Mouse (Mus musculus): ENCODE measurements at regions not wholly inside any gene's neighbourhood (a gene's known extent, or its start where the extent isn't known, plus 50 kb on each side); places are given as distances from the start of the nearest gene placed in this dataset.

- WGBS (ENCODE audit: insufficient replicate concordance) = 32% methylated on average over 4 of the region's 4 CpGs
- no peaks in the 10 kb centered on the region for H3K36me3 ChIP-seq (replicated peaks; ENCODE audit: control insufficient read depth, insufficient read depth, low read depth)
- no peaks in the 10 kb centered on the region for H3K27me3 ChIP-seq (ENCODE audit: control insufficient read depth, insufficient read depth, low read length)
- TF ChIP-seq CTCF (IDR thresholded peaks at IDR 0.05; ENCODE audit: low read depth) (no peak), EP300 (IDR thresholded peaks at IDR 0.05; ENCODE audit: low read depth) (no peak)
- no peaks in the 10 kb centered on the region for H3K9me3 ChIP-seq (ENCODE audit: control insufficient read depth, low read length)
- no peak overlapping the region for H3K27ac ChIP-seq
- ATAC-seq (ENCODE audit: insufficient read depth) (no peak), DNase-seq (ENCODE audit: low read depth in 3 of 3, low spot score in 3 of 3) (no peak)
- no peaks in the 10 kb centered on the region for H3K4me1 ChIP-seq (replicated peaks; ENCODE audit: control insufficient read depth in 2 of 2, insufficient read depth in 2 of 2, low read length in 1 of 2)
- H3K4me3 ChIP-seq (ENCODE audit: insufficient read depth in 1 of 2, low read depth in 2 of 2, low read length in 2 of 2) = no peak overlapping the region
- no peak overlapping the region for H3K4me2 ChIP-seq (ENCODE audit: low read depth)
- H3K9ac ChIP-seq (replicated peaks) = no peak overlapping the region
Measured at GRCm38 (mm10) chr15:25524189-25524588, 98.1 kb upstream of the Myo10 start.

- Histone ChIP-seq H3K9ac (replicated peaks) (no peak overlapping the region), H3K27ac (no peak overlapping the region), H3K9me3 (ENCODE audit: control insufficient read depth, low read length) (no peaks in the 10 kb centered on the region), H3K4me1 (replicated peaks; ENCODE audit: control insufficient read depth in 2 of 2, insufficient read depth in 2 of 2, low read length in 1 of 2) (no peaks in the 10 kb centered on the region), H3K36me3 (replicated peaks; ENCODE audit: control insufficient read depth, insufficient read depth, low read depth) (no peaks in the 10 kb centered on the region), H3K4me2 (ENCODE audit: low read depth) (no peak overlapping the region), H3K27me3 (ENCODE audit: control insufficient read depth, insufficient read depth, low read length) (no peaks in the 10 kb centered on the region), H3K4me3 (ENCODE audit: insufficient read depth in 1 of 2, low read depth in 2 of 2, low read length in 2 of 2) (no peak overlapping the region)
- WGBS (ENCODE audit: insufficient replicate concordance) = 10% methylated on average over 7 of the region's 7 CpGs
- DNase-seq (ENCODE audit: low read depth in 3 of 3, low spot score in 3 of 3) (no peak), ATAC-seq (ENCODE audit: insufficient read depth) (no peak)
- TF ChIP-seq CTCF (IDR thresholded peaks at IDR 0.05; ENCODE audit: low read depth) (no peak), EP300 (IDR thresholded peaks at IDR 0.05; ENCODE audit: low read depth) (no peak)
Measured at GRCm38 (mm10) chr15:25525337-25525736, 97.0 kb upstream of the Myo10 start.

GRCm38 (mm10) chr15:25536451-25537334 lies 85.6 kb upstream of the Myo10 start:
- no peak for ATAC-seq (ENCODE audit: insufficient read depth)
- H3K9me3 ChIP-seq (ENCODE audit: control insufficient read depth, low read length) = no peaks in the 10 kb centered on the region
- no peak overlapping the region for H3K4me3 ChIP-seq (ENCODE audit: insufficient read depth in 1 of 2, low read depth in 2 of 2, low read length in 2 of 2)
- H3K27ac ChIP-seq = no peak overlapping the region
- TF ChIP-seq EP300 (IDR thresholded peaks at IDR 0.05; ENCODE audit: low read depth) (no peak), CTCF (IDR thresholded peaks at IDR 0.05; ENCODE audit: low read depth) (no peak)
- no peak for DNase-seq (ENCODE audit: low read depth in 3 of 3, low spot score in 3 of 3)
- H3K4me1 ChIP-seq (replicated peaks; ENCODE audit: control insufficient read depth in 2 of 2, insufficient read depth in 2 of 2, low read length in 1 of 2) = peaks cover 0 to under 1% of the 10 kb centered on the region in 2 experiments; a peak in 1 of 4 replicates
- no peaks in the 10 kb centered on the region for H3K36me3 ChIP-seq (replicated peaks; ENCODE audit: control insufficient read depth, insufficient read depth, low read depth)
- WGBS (ENCODE audit: insufficient replicate concordance) = 55% methylated on average over 22 of the region's 22 CpGs
- H3K9ac ChIP-seq (replicated peaks) = no peak overlapping the region
- H3K27me3 ChIP-seq (ENCODE audit: control insufficient read depth, insufficient read depth, low read length) = no peaks in the 10 kb centered on the region
- no peak overlapping the region for H3K4me2 ChIP-seq (ENCODE audit: low read depth)

- Histone ChIP-seq H3K27ac (no peak overlapping the region), H3K36me3 (replicated peaks; ENCODE audit: control insufficient read depth, insufficient read depth, low read depth) (no peaks in the 10 kb centered on the region), H3K4me1 (replicated peaks; ENCODE audit: control insufficient read depth in 2 of 2, insufficient read depth in 2 of 2, low read length in 1 of 2) (no peaks in the 10 kb centered on the region), H3K4me2 (ENCODE audit: low read depth) (no peak overlapping the region), H3K27me3 (ENCODE audit: control insufficient read depth, insufficient read depth, low read length) (no peaks in the 10 kb centered on the region), H3K9me3 (ENCODE audit: control insufficient read depth, low read length) (no peaks in the 10 kb centered on the region), H3K4me3 (ENCODE audit: insufficient read depth in 1 of 2, low read depth in 2 of 2, low read length in 2 of 2) (no peak overlapping the region), H3K9ac (replicated peaks) (no peak overlapping the region)
- no peak for ATAC-seq (ENCODE audit: insufficient read depth)
- DNase-seq (ENCODE audit: low read depth in 3 of 3, low spot score in 3 of 3) = no peak
- WGBS (ENCODE audit: insufficient replicate concordance) = 60% methylated on average over 20 of the region's 20 CpGs
- no peak for TF ChIP-seq EP300 (IDR thresholded peaks at IDR 0.05; ENCODE audit: low read depth)
- TF ChIP-seq CTCF (IDR thresholded peaks at IDR 0.05; ENCODE audit: low read depth) = no peak
Measured at GRCm38 (mm10) chr15:25539344-25540176, 82.8 kb upstream of the Myo10 start.

- Histone ChIP-seq H3K4me2 (ENCODE audit: low read depth) (no peak overlapping the region), H3K27ac (no peak overlapping the region), H3K36me3 (replicated peaks; ENCODE audit: control insufficient read depth, insufficient read depth, low read depth) (no peaks in the 10 kb centered on the region), H3K9me3 (ENCODE audit: control insufficient read depth, low read length) (no peaks in the 10 kb centered on the region), H3K4me1 (replicated peaks; ENCODE audit: control insufficient read depth in 2 of 2, insufficient read depth in 2 of 2, low read length in 1 of 2) (no peaks in the 10 kb centered on the region), H3K9ac (replicated peaks) (no peak overlapping the region), H3K4me3 (ENCODE audit: insufficient read depth in 1 of 2, low read depth in 2 of 2, low read length in 2 of 2) (no peak overlapping the region), H3K27me3 (ENCODE audit: control insufficient read depth, insufficient read depth, low read length) (no peaks in the 10 kb centered on the region)
- DNase-seq (ENCODE audit: low read depth in 3 of 3, low spot score in 3 of 3) (no peak), ATAC-seq (ENCODE audit: insufficient read depth) (no peak)
- 50% methylated on average over 4 of the region's 4 CpGs for WGBS (ENCODE audit: insufficient replicate concordance)
- TF ChIP-seq EP300 (IDR thresholded peaks at IDR 0.05; ENCODE audit: low read depth) (no peak), CTCF (IDR thresholded peaks at IDR 0.05; ENCODE audit: low read depth) (no peak)
Measured at GRCm38 (mm10) chr15:25542382-25542781, 79.9 kb upstream of the Myo10 start.
